ENCODE assay signal across 8 mouse cellular contexts in genomic region chr16:42874910-42875851, GRCm38 (mm10). TPM values are rescaled to one million over a fixed set of nuclear protein-coding genes. Genes with fewer than 3 reads are reported as not detected.
DNase-seq lines count a peak whose midpoint lies in the region; ATAC-seq and TF ChIP-seq lines count a peak whose summit lies in the region.

No protein-coding gene starts in this region.

- no peaks in the 10 kb centered on the region for H3K36me3 ChIP-seq in embryonic facial prominence, embryonic 13.5 days
- H3K36me3 ChIP-seq in kidney, adult 2 months (ENCODE audit: control insufficient read depth, insufficient read depth, low read length): no peaks in the 10 kb centered on the region
- H3K36me3 ChIP-seq in limb, embryonic 12.5 days: no peaks in the 10 kb centered on the region
- no peaks in the 10 kb centered on the region for H3K36me3 ChIP-seq in midbrain, embryonic 15.5 days (replicated peaks)
- no peaks in the 10 kb centered on the region for H3K36me3 ChIP-seq in spleen, adult 2 months (ENCODE audit: control insufficient read depth, insufficient read depth, low read length)

- H3K4me2 ChIP-seq in embryonic facial prominence, embryonic 13.5 days: peak overlapping the region; percentile 59
- peak overlapping the region; percentile 54 for H3K4me2 ChIP-seq in limb, embryonic 12.5 days
- H3K4me2 ChIP-seq in midbrain, embryonic 15.5 days: peak overlapping the region; percentile 51

- peak; percentile 97 for DNase-seq in 3134 (ENCODE audit: extremely low read depth, insufficient read length, low spot score)
- peak; percentile 99 for DNase-seq in adrenal gland, postnatal 36 days
- DNase-seq in heart, adult 18-20 months: peak; percentile 100
- DNase-seq in kidney, adult 2 months: peak; percentile 100
- peak; percentile 95 to 100 for DNase-seq in spleen, adult 2 months (ENCODE audit: low read depth in 1 of 2, low spot score in 2 of 2)

- H3K4me1 ChIP-seq in embryonic facial prominence, embryonic 13.5 days: peaks cover 10% of the 10 kb centered on the region; the same call in 1 of the 2 replicates
- peaks cover 8% of the 10 kb centered on the region; the same call in 1 of the 2 replicates for H3K4me1 ChIP-seq in kidney, adult 2 months (ENCODE audit: control insufficient read depth, insufficient read depth, low read length)
- peaks cover 16% of the 10 kb centered on the region; the same call in 1 of the 2 replicates for H3K4me1 ChIP-seq in limb, embryonic 12.5 days (replicated peaks)
- H3K4me1 ChIP-seq in midbrain, embryonic 15.5 days: peaks cover 7% of the 10 kb centered on the region
- H3K4me1 ChIP-seq in spleen, adult 2 months (ENCODE audit: control insufficient read depth, insufficient read depth, insufficient read length): no peaks in the 10 kb centered on the region; the same call in 1 of the 2 replicates

- H3K27ac ChIP-seq in embryonic facial prominence, embryonic 13.5 days: peak overlapping the region; percentile 99
- H3K27ac ChIP-seq in kidney, adult 2 months (ENCODE audit: insufficient read depth, low read depth, low read length): peak overlapping the region; percentile 95
- peak overlapping the region; percentile 99 for H3K27ac ChIP-seq in limb, embryonic 12.5 days
- peak overlapping the region; percentile 97 for H3K27ac ChIP-seq in midbrain, embryonic 15.5 days
- peak overlapping the region; percentile 95 for H3K27ac ChIP-seq in spleen, adult 2 months (ENCODE audit: insufficient read depth, low read length)

- ATAC-seq in embryonic facial prominence, embryonic 13.5 days (ENCODE audit: insufficient number of reproducible peaks, insufficient read depth, low FRiP score, low TSS enrichment, low read depth): peak; percentile 98
- peak; percentile 99 for ATAC-seq in limb, embryonic 12.5 days (ENCODE audit: insufficient number of reproducible peaks, insufficient read depth, low FRiP score, low TSS enrichment, low read depth)
- peak; percentile 98 for ATAC-seq in midbrain, embryonic 15.5 days (replicated peaks)

- H3K4me3 ChIP-seq in embryonic facial prominence, embryonic 13.5 days: peak overlapping the region; percentile 66
- H3K4me3 ChIP-seq in kidney, adult 2 months (ENCODE audit: insufficient read depth, low read depth, low read length): peak overlapping the region; percentile 49
- H3K4me3 ChIP-seq in limb, embryonic 12.5 days (replicated peaks): peak overlapping the region; percentile 62
- peak overlapping the region; percentile 80 for H3K4me3 ChIP-seq in midbrain, embryonic 15.5 days
- H3K4me3 ChIP-seq in spleen, adult 2 months (ENCODE audit: extremely low read depth, insufficient read depth, insufficient read length): peak overlapping the region; percentile 93

- no peak for TF ChIP-seq CTCF in kidney, adult 2 months (conservative IDR thresholded peaks at IDR 0.05; ENCODE audit: insufficient read depth, insufficient read length, low read depth, low read length)
- TF ChIP-seq CTCF in spleen, adult 2 months (IDR thresholded peaks at IDR 0.05; ENCODE audit: extremely low read depth, insufficient read depth, insufficient read length, insufficient replicate concordance): no peak

- no peaks in the 10 kb centered on the region for H3K9me3 ChIP-seq in embryonic facial prominence, embryonic 13.5 days
- no peaks in the 10 kb centered on the region for H3K9me3 ChIP-seq in limb, embryonic 12.5 days
- H3K9me3 ChIP-seq in midbrain, embryonic 15.5 days: no peaks in the 10 kb centered on the region

- under 1% methylated on average over 54 of the region's 54 CpGs for WGBS in embryonic facial prominence, embryonic 13.5 days
- WGBS in kidney, adult 2 months: under 1% methylated on average over 54 of the region's 54 CpGs
- under 1% methylated on average over 54 of the region's 54 CpGs for WGBS in limb, embryonic 12.5 days
- under 1% methylated on average over 54 of the region's 54 CpGs for WGBS in midbrain, embryonic 15.5 days
- WGBS in spleen, adult 2 months: under 1% methylated on average over 54 of the region's 54 CpGs

- no peaks in the 10 kb centered on the region for H3K27me3 ChIP-seq in embryonic facial prominence, embryonic 13.5 days
- no peaks in the 10 kb centered on the region for H3K27me3 ChIP-seq in kidney, adult 2 months (replicated peaks; ENCODE audit: control insufficient read depth, insufficient read depth, low read length)
- H3K27me3 ChIP-seq in limb, embryonic 12.5 days: no peaks in the 10 kb centered on the region
- H3K27me3 ChIP-seq in midbrain, embryonic 15.5 days (replicated peaks): no peaks in the 10 kb centered on the region
- no peaks in the 10 kb centered on the region for H3K27me3 ChIP-seq in spleen, adult 2 months (ENCODE audit: control insufficient read depth, insufficient read depth, low read length)

- peak; percentile 74 for TF ChIP-seq POLR2A in kidney, adult 2 months (IDR thresholded peaks at IDR 0.05; ENCODE audit: low read depth, low read length)
- no peak; the same call in 1 of the 2 replicates for TF ChIP-seq POLR2A in spleen, adult 2 months (IDR thresholded peaks at IDR 0.05; ENCODE audit: low read depth, low read length)

- H3K9ac ChIP-seq in embryonic facial prominence, embryonic 13.5 days: peak overlapping the region; percentile 83
- H3K9ac ChIP-seq in limb, embryonic 12.5 days (replicated peaks): peak overlapping the region; percentile 53
- peak overlapping the region; percentile 59 for H3K9ac ChIP-seq in midbrain, embryonic 15.5 days

RNA-seq across cellular contexts. Expression of gene Zbtb20, which starts 0.5 kb away (rescaled TPM):
- 100 to 1,000 TPM; 139 to 141 TPM for total RNA-seq in adrenal gland, postnatal 36 days (2021)
- polyA plus RNA-seq in embryonic facial prominence, embryonic 13.5 days (2015; fragmentation: Nextera tagmentation; extraction: Ambion mirVana): 20.2 and 20.7 TPM in 2 replicates
- 100 to 1,000 TPM; 149 to 178 TPM for total RNA-seq in heart, adult 18-20 months (2021)
- 25.1 and 27.1 TPM in 2 replicates for polyA plus RNA-seq in kidney, adult 2 months (2012; rRNA removed)
- 14.2 and 18.8 TPM in 2 replicates for polyA plus RNA-seq in limb, embryonic 12.5 days (2016; fragmentation: Nextera tagmentation; extraction: Ambion mirVana)
- 76.5 and 83.1 TPM in 2 replicates for polyA plus RNA-seq in midbrain, embryonic 15.5 days (2015; fragmentation: Nextera tagmentation; extraction: Ambion mirVana)
- 8.6 and 9.8 TPM in 2 replicates for polyA plus RNA-seq in spleen, adult 2 months (2012; rRNA removed)

Comparison
In these comparisons a context has a peak if more than half of its experiments do, and no peak if none do; other contexts are left out.
1. Peak in every context shown above with its lines: DNase-seq, ATAC-seq, H3K4me3 ChIP-seq and H3K27ac ChIP-seq.